9 mouse cellular contexts compared by ENCODE assay signal in the genomic region with DNA sequence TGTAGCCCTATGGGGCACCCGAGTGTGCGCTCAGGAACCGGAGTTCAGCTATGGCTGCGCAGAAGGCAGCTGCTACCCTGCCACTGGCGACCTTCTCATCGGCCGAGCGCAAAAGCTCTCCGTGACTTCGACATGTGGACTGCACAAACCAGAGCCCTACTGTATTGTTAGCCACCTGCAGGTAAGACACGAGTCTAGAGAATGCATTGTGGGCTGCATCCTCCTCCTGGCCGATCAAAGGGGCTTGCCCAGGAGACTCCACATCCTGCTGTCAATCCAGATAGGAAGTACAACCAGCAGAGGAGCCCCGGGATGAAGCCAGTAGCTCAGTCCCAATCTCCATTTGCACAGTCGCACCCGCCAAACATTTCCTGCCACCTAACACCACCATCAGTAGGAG. TPM values are rescaled to one million over a fixed set of nuclear protein-coding genes. Genes with fewer than 3 reads are reported as not detected.
DNase-seq lines count a peak whose midpoint lies in the region; ATAC-seq and TF ChIP-seq lines count a peak whose summit lies in the region.
"Had no signal": no experiment of that assay in that cellular context is flagged by ENCODE, and none has a peak within 500 bp of the region (broad histone marks: within the 10 kb centered on the region; RNA-seq: fewer than 3 reads in every experiment).

No protein-coding gene starts in this region.

- 16% methylated on average over 15 of the region's 15 CpGs for WGBS in heart, adult 2 months
- 3% methylated on average over 15 of the region's 15 CpGs for WGBS in kidney, embryonic 16.5 days

- no peaks in the 10 kb centered on the region for H3K79me2 ChIP-seq in heart, adult 2 months (replicated peaks; ENCODE audit: control insufficient read depth, insufficient read depth, low read length)

- H3K4me2 ChIP-seq in kidney, embryonic 16.5 days (replicated peaks; ENCODE audit: low read depth, low read length), result peak overlapping the region; percentile 78

- TF ChIP-seq EP300 in heart, adult 2 months (IDR thresholded peaks at IDR 0.05; ENCODE audit: insufficient read depth, low read depth, low read length), result no peak

- intact Hi-C loops in heart, adult 2 months (cut with DNase I), result loop anchor here (2.0 to 5.0 kb wide), 4 partner anchors 36 to 139 kb away; no protein-coding TSS in a partner anchor

- no peak overlapping the region for H3K9ac ChIP-seq in heart, adult 2 months (ENCODE audit: low read depth, low read length)
- peak overlapping the region; percentile 94 for H3K9ac ChIP-seq in kidney, embryonic 16.5 days (replicated peaks; ENCODE audit: low read length)

- peak; percentile 18 for DNase-seq in right cerebral cortex, postnatal 4 days
- DNase-seq in right cerebral cortex, postnatal 10 days (ENCODE audit: low spot score in 2 of 2), result no peak
- DNase-seq in heart, adult 2 months, result peak in 1 of 2 experiments; percentile 43
- DNase-seq in neural tube, embryonic 10.5 days (ENCODE audit: extremely low spot score, low spot score), result peak; percentile 51
- DNase-seq in frontal cortex, postnatal 25 days (ENCODE audit: low spot score in 2 of 2), result no peak
- no peak for DNase-seq in frontal cortex, adult 2 months (ENCODE audit: extremely low spot score in 1 of 2, low spot score in 1 of 2)

- TF ChIP-seq CTCF in heart, adult 2 months (IDR thresholded peaks at IDR 0.05), result no peak

- TF ChIP-seq POLR2A in heart, adult 2 months (IDR thresholded peaks at IDR 0.05; ENCODE audit: insufficient read depth, low read depth, low read length), result no peak

- H3K9me3 ChIP-seq in kidney, embryonic 16.5 days (ENCODE audit: low read length), result no peaks in the 10 kb centered on the region

- peak overlapping the region; percentile 66 for H3K4me3 ChIP-seq in heart, adult 2 months
- peak overlapping the region; percentile 86 for H3K4me3 ChIP-seq in kidney, embryonic 16.5 days (ENCODE audit: low read length)

- ATAC-seq in kidney, embryonic 16.5 days (ENCODE audit: low FRiP score, low TSS enrichment), result no peak
- ATAC-seq in inflammation-experienced regulatory T-cells, adult 6 months, result no peak

- no peaks in the 10 kb centered on the region for H3K27me3 ChIP-seq in heart, adult 2 months (ENCODE audit: control insufficient read depth, insufficient read depth, low read length)
- H3K27me3 ChIP-seq in kidney, embryonic 16.5 days (ENCODE audit: insufficient read depth, low read length), result no peaks in the 10 kb centered on the region

- peaks cover 30% of the 10 kb centered on the region for H3K36me3 ChIP-seq in heart, adult 2 months (ENCODE audit: control insufficient read depth, insufficient read depth, low read length)
- H3K36me3 ChIP-seq in kidney, embryonic 16.5 days (ENCODE audit: insufficient read depth, low read length), result peaks cover 25% of the 10 kb centered on the region

- H3K4me1 ChIP-seq in heart, adult 2 months (ENCODE audit: control insufficient read depth, insufficient read depth, low read length), result peaks cover 9% of the 10 kb centered on the region
- H3K4me1 ChIP-seq in kidney, embryonic 16.5 days (ENCODE audit: insufficient read depth, low read length), result peaks cover 76% of the 10 kb centered on the region

- H3K27ac ChIP-seq in heart, adult 2 months, result peak overlapping the region; percentile 39
- peak overlapping the region; percentile 98 for H3K27ac ChIP-seq in kidney, embryonic 16.5 days (ENCODE audit: low read length)

RNA-seq across cellular contexts. Expression of gene Lamb1, which starts 1.7 kb away (rescaled TPM):
- total RNA-seq in heart, adult 2 months (2021), result 10 to 100 TPM; 55.3 to 58.1 TPM
- polyA plus RNA-seq in heart, adult 2 months (2012; rRNA removed), result 25.1 and 44.1 TPM in 2 replicates
- polyA plus RNA-seq in kidney, embryonic 16.5 days (2015; fragmentation: Nextera tagmentation; extraction: Ambion mirVana), result 174 and 175 TPM in 2 replicates
- not detected for polyA plus RNA-seq in inflammation-experienced regulatory T-cells, adult 6 months (2017; shearing (Covaris generic))
- polyA plus RNA-seq in frontal cortex, adult 2 months (2012; rRNA removed), result 7.6 and 8.4 TPM in 2 replicates

RNA-seq across cellular contexts. Expression of gene Gm6993, which starts 26.1 kb away (rescaled TPM):
- not detected for total RNA-seq in heart, adult 2 months (2021)
- not detected in 2 replicates for polyA plus RNA-seq in heart, adult 2 months (2012; rRNA removed)
- polyA plus RNA-seq in kidney, embryonic 16.5 days (2015; fragmentation: Nextera tagmentation; extraction: Ambion mirVana), result not detected in 2 replicates
- not detected for polyA plus RNA-seq in inflammation-experienced regulatory T-cells, adult 6 months (2017; shearing (Covaris generic))
- not detected in 2 replicates for polyA plus RNA-seq in frontal cortex, adult 2 months (2012; rRNA removed)
- total RNA-seq: left cerebral cortex, postnatal 10 days had no signal

Comparison
In these comparisons a context has a peak if more than half of its experiments do, and no peak if none do; other contexts are left out.
1. DNase-seq: peak in right cerebral cortex, postnatal 4 days (single experiment) and neural tube, embryonic 10.5 days (single experiment); none in right cerebral cortex, postnatal 10 days (0 of 2), frontal cortex, postnatal 25 days (0 of 2) and frontal cortex, adult 2 months (0 of 2).